In genomic region chr4:133631769-133632411, GRCm38 (mm10) we compare ENCODE assay signal across 8 mouse cellular contexts. TPM values are rescaled to one million over a fixed set of nuclear protein-coding genes. Genes with fewer than 3 reads are reported as not detected.
DNase-seq lines count a peak whose midpoint lies in the region; ATAC-seq and TF ChIP-seq lines count a peak whose summit lies in the region.

No protein-coding gene starts in this region.

- 29% methylated on average over 9 of the region's 9 CpGs for WGBS in liver, adult 2 months
- WGBS in intestine, embryonic 14.5 days: 49% methylated on average over 9 of the region's 9 CpGs
- 38% methylated on average over 9 of the region's 9 CpGs for WGBS in liver, postnatal 0 days (ENCODE audit: insufficient replicate concordance)
- 44% methylated on average over 9 of the region's 9 CpGs for WGBS in stomach, embryonic 14.5 days

- no peak for TF ChIP-seq CTCF in liver, adult 2 months (IDR thresholded peaks at IDR 0.05; ENCODE audit: low read depth, low read length)
- no peak for TF ChIP-seq CTCF in liver, postnatal 0 days (IDR thresholded peaks at IDR 0.05; ENCODE audit: low read depth)

- DNase-seq in liver, adult 2 months (ENCODE audit: extremely low read depth, low read depth, low spot score): peak; percentile 24
- no peak for DNase-seq in liver
- no peak for DNase-seq in intestine, embryonic 14.5 days (ENCODE audit: low spot score)
- DNase-seq in liver, postnatal 0 days: no peak
- DNase-seq in adrenal gland, postnatal 36 days: no peak
- DNase-seq in urinary bladder, postnatal 4 days (ENCODE audit: low spot score in 2 of 2): no peak

- H3K27ac ChIP-seq in liver, adult 2 months (replicated peaks; ENCODE audit: insufficient read depth, low read depth, low read length): peak overlapping the region; percentile 87
- 0 out of 2 replicates have a peak overlapping the region, but pooled peaks have one; percentile 54 for H3K27ac ChIP-seq in intestine, embryonic 14.5 days (ENCODE audit: low read depth)
- H3K27ac ChIP-seq in liver, postnatal 0 days (ENCODE audit: low read depth): peak overlapping the region; percentile 81; the same call in 1 of the 2 replicates
- H3K27ac ChIP-seq in stomach, embryonic 14.5 days (ENCODE audit: low read length): no peak overlapping the region

- H3K9me3 ChIP-seq in intestine, embryonic 14.5 days (ENCODE audit: control insufficient read depth, low read length): no peaks in the 10 kb centered on the region
- H3K9me3 ChIP-seq in liver, postnatal 0 days (ENCODE audit: low read length): no peaks in the 10 kb centered on the region
- H3K9me3 ChIP-seq in stomach, embryonic 14.5 days (ENCODE audit: control insufficient read depth, low read depth, low read length): no peaks in the 10 kb centered on the region

- no peaks in the 10 kb centered on the region for H3K36me3 ChIP-seq in liver, adult 2 months (ENCODE audit: control insufficient read depth, insufficient read depth, low read length)
- peaks cover 2% of the 10 kb centered on the region for H3K36me3 ChIP-seq in intestine, embryonic 14.5 days (ENCODE audit: control insufficient read depth, insufficient read depth, low read length)
- peaks cover 2% of the 10 kb centered on the region; the same call in 1 of the 2 replicates for H3K36me3 ChIP-seq in liver, postnatal 0 days (replicated peaks; ENCODE audit: insufficient read depth, low read length)
- peaks cover 2% of the 10 kb centered on the region; the same call in 1 of the 2 replicates for H3K36me3 ChIP-seq in stomach, embryonic 14.5 days (ENCODE audit: control insufficient read depth, insufficient read depth, low read length)

- H3K4me2 ChIP-seq in intestine, embryonic 14.5 days (ENCODE audit: low read length): peak overlapping the region; percentile 88
- H3K4me2 ChIP-seq in liver, postnatal 0 days (ENCODE audit: low read depth, low read length): peak overlapping the region; percentile 97
- H3K4me2 ChIP-seq in stomach, embryonic 14.5 days (replicated peaks; ENCODE audit: low read depth, low read length): peak overlapping the region; percentile 58

- TF ChIP-seq EP300 in liver, postnatal 0 days (IDR thresholded peaks at IDR 0.05; ENCODE audit: low read depth): no peak

- H3K4me3 ChIP-seq in liver, adult 2 months (ENCODE audit: insufficient read depth, low read depth, low read length): peak overlapping the region; percentile 72
- peak overlapping the region; percentile 74 for H3K4me3 ChIP-seq in intestine, embryonic 14.5 days (ENCODE audit: low read depth, low read length)
- peak overlapping the region; percentile 77 for H3K4me3 ChIP-seq in liver, postnatal 0 days (ENCODE audit: low read depth, low read length)
- H3K4me3 ChIP-seq in stomach, embryonic 14.5 days (ENCODE audit: low read depth, low read length): peak overlapping the region; percentile 73

- H3K27me3 ChIP-seq in liver, adult 2 months (ENCODE audit: control insufficient read depth, insufficient read depth, low read length): no peaks in the 10 kb centered on the region
- no peaks in the 10 kb centered on the region for H3K27me3 ChIP-seq in intestine, embryonic 14.5 days (replicated peaks; ENCODE audit: control insufficient read depth, insufficient read depth, low read length)
- H3K27me3 ChIP-seq in liver, postnatal 0 days (ENCODE audit: insufficient read depth, low read length): no peaks in the 10 kb centered on the region
- no peaks in the 10 kb centered on the region for H3K27me3 ChIP-seq in stomach, embryonic 14.5 days (ENCODE audit: control insufficient read depth, insufficient read depth, low read length)

- H3K9ac ChIP-seq in liver, adult 2 months (ENCODE audit: low read depth, low read length): peak overlapping the region; percentile 80
- H3K9ac ChIP-seq in intestine, embryonic 14.5 days (ENCODE audit: low read length): peak overlapping the region; percentile 88
- H3K9ac ChIP-seq in liver, postnatal 0 days (replicated peaks): peak overlapping the region; percentile 91
- H3K9ac ChIP-seq in stomach, embryonic 14.5 days (replicated peaks; ENCODE audit: low read depth, low read length): peak overlapping the region; percentile 90; the same call in 1 of the 2 replicates

- peak; percentile 4; the same call in 1 of the 2 replicates for ATAC-seq in erythroblast, adult 5-6 weeks (replicated peaks; ENCODE audit: low FRiP score, poor library complexity, severe bottlenecking)
- ATAC-seq in intestine, embryonic 14.5 days (replicated peaks; ENCODE audit: low FRiP score, low TSS enrichment, low read depth): 0 out of 2 replicates have a peak, but pooled peaks have one; percentile 3
- ATAC-seq in liver, postnatal 0 days: no peak
- no peak for ATAC-seq in stomach, embryonic 14.5 days (ENCODE audit: insufficient number of reproducible peaks, insufficient read depth, low FRiP score, low read depth)

- peaks cover 22% of the 10 kb centered on the region for H3K4me1 ChIP-seq in liver, adult 2 months (ENCODE audit: control insufficient read depth, insufficient read depth, low read length)
- peaks cover 9% of the 10 kb centered on the region for H3K4me1 ChIP-seq in intestine, embryonic 14.5 days (replicated peaks; ENCODE audit: control insufficient read depth, insufficient read depth, low read length)
- peaks cover 22% of the 10 kb centered on the region for H3K4me1 ChIP-seq in liver, postnatal 0 days (ENCODE audit: insufficient read depth)
- peaks cover 12% of the 10 kb centered on the region; the same call in 1 of the 2 replicates for H3K4me1 ChIP-seq in stomach, embryonic 14.5 days (ENCODE audit: control insufficient read depth, insufficient read depth, low read length)

- H3K79me2 ChIP-seq in liver, adult 2 months (ENCODE audit: control insufficient read depth, insufficient read depth, low read length): peaks cover 18% of the 10 kb centered on the region

- TF ChIP-seq POLR2A in liver, adult 2 months (IDR thresholded peaks at IDR 0.05; ENCODE audit: extremely low read depth, insufficient read depth, low read length): no peak

RNA-seq across cellular contexts. Expression of gene Zdhhc18, which starts 18.1 kb away (rescaled TPM):
- 8.9 and 15.5 TPM in 2 replicates for total RNA-seq in liver, adult 2 months (2014; rRNA removed)
- polyA plus RNA-seq in liver, adult 2 months (2012; rRNA removed): 18.5 and 21.3 TPM in 2 replicates
- 4.4 and 8.8 TPM in 2 replicates for total RNA-seq in erythroblast, adult 5-6 weeks (2015; ENCODE audit: low replicate concordance)
- total RNA-seq in erythroblast, adult 5-6 weeks (2017; ENCODE audit: low replicate concordance): 3.8 and 8.8 TPM in 2 replicates
- 1.9 and 2.2 TPM in 2 replicates for polyA plus RNA-seq in intestine, embryonic 14.5 days (2014; fragmentation: Nextera tagmentation; extraction: Ambion mirVana)
- 2.1 and 2.6 TPM in 2 replicates for polyA plus RNA-seq in liver, postnatal 0 days (2015; fragmentation: Nextera tagmentation; extraction: Ambion mirVana)
- 2.7 and 3.2 TPM in 2 replicates for polyA plus RNA-seq in stomach, embryonic 14.5 days (2014; fragmentation: Nextera tagmentation; extraction: Ambion mirVana)
- total RNA-seq in adrenal gland, postnatal 36 days (2021): 10 to 100 TPM; 15.2 to 24.9 TPM

RNA-seq across cellular contexts. Expression of gene Sfn, which starts 29.9 kb away (rescaled TPM):
- total RNA-seq in liver, adult 2 months (2014; rRNA removed): 0.55 and 0.81 TPM in 2 replicates
- polyA plus RNA-seq in liver, adult 2 months (2012; rRNA removed): 0.54 and 0.77 TPM in 2 replicates
- total RNA-seq in erythroblast, adult 5-6 weeks (2015; ENCODE audit: low replicate concordance): 0.84 TPM in 1 of 2 replicates, not detected in the other
- total RNA-seq in erythroblast, adult 5-6 weeks (2017; ENCODE audit: low replicate concordance): 0.28 and 1.5 TPM in 2 replicates
- 39.2 and 42.7 TPM in 2 replicates for polyA plus RNA-seq in intestine, embryonic 14.5 days (2014; fragmentation: Nextera tagmentation; extraction: Ambion mirVana)
- polyA plus RNA-seq in liver, postnatal 0 days (2015; fragmentation: Nextera tagmentation; extraction: Ambion mirVana): 0.40 and 0.59 TPM in 2 replicates
- polyA plus RNA-seq in stomach, embryonic 14.5 days (2014; fragmentation: Nextera tagmentation; extraction: Ambion mirVana): 158 and 163 TPM in 2 replicates
- 1 to 10 TPM; 1.2 to 1.4 TPM for total RNA-seq in adrenal gland, postnatal 36 days (2021)

RNA-seq across cellular contexts. Expression of gene Pigv, which starts 40.6 kb away (rescaled TPM):
- total RNA-seq in liver, adult 2 months (2014; rRNA removed): 5.9 and 6.4 TPM in 2 replicates
- polyA plus RNA-seq in liver, adult 2 months (2012; rRNA removed): 5.9 and 7.5 TPM in 2 replicates
- 0.84 and 8.1 TPM in 2 replicates for total RNA-seq in erythroblast, adult 5-6 weeks (2015; ENCODE audit: low replicate concordance)
- total RNA-seq in erythroblast, adult 5-6 weeks (2017; ENCODE audit: low replicate concordance): 1.1 and 1.7 TPM in 2 replicates
- 13.3 and 14.4 TPM in 2 replicates for polyA plus RNA-seq in intestine, embryonic 14.5 days (2014; fragmentation: Nextera tagmentation; extraction: Ambion mirVana)
- 5.2 and 5.9 TPM in 2 replicates for polyA plus RNA-seq in liver, postnatal 0 days (2015; fragmentation: Nextera tagmentation; extraction: Ambion mirVana)
- polyA plus RNA-seq in stomach, embryonic 14.5 days (2014; fragmentation: Nextera tagmentation; extraction: Ambion mirVana): 15.6 and 18.9 TPM in 2 replicates
- total RNA-seq in adrenal gland, postnatal 36 days (2021): 10 to 100 TPM; 17.7 to 20.8 TPM

RNA-seq across cellular contexts. Expression of gene Gpn2, which starts 47.7 kb away (rescaled TPM):
- 8.9 and 10.1 TPM in 2 replicates for total RNA-seq in liver, adult 2 months (2014; rRNA removed)
- 35.0 and 38.2 TPM in 2 replicates for polyA plus RNA-seq in liver, adult 2 months (2012; rRNA removed)
- 1.7 and 3.1 TPM in 2 replicates for total RNA-seq in erythroblast, adult 5-6 weeks (2015; ENCODE audit: low replicate concordance)
- total RNA-seq in erythroblast, adult 5-6 weeks (2017; ENCODE audit: low replicate concordance): 1.3 and 11.2 TPM in 2 replicates
- polyA plus RNA-seq in intestine, embryonic 14.5 days (2014; fragmentation: Nextera tagmentation; extraction: Ambion mirVana): 19.8 TPM in 2 replicates
- 10.2 and 10.9 TPM in 2 replicates for polyA plus RNA-seq in liver, postnatal 0 days (2015; fragmentation: Nextera tagmentation; extraction: Ambion mirVana)
- 17.7 and 18.9 TPM in 2 replicates for polyA plus RNA-seq in stomach, embryonic 14.5 days (2014; fragmentation: Nextera tagmentation; extraction: Ambion mirVana)
- total RNA-seq in adrenal gland, postnatal 36 days (2021): 10 to 100 TPM; 16.4 to 21.4 TPM

RNA-seq across cellular contexts. Expression of gene Gpatch3, which starts 57.3 kb away (rescaled TPM):
- 3.8 and 4.3 TPM in 2 replicates for total RNA-seq in liver, adult 2 months (2014; rRNA removed)
- 3.8 and 4.2 TPM in 2 replicates for polyA plus RNA-seq in liver, adult 2 months (2012; rRNA removed)
- 0.84 TPM in 1 of 2 replicates, not detected in the other for total RNA-seq in erythroblast, adult 5-6 weeks (2015; ENCODE audit: low replicate concordance)
- 9.7 and 26.5 TPM in 2 replicates for total RNA-seq in erythroblast, adult 5-6 weeks (2017; ENCODE audit: low replicate concordance)
- 6.9 and 7.5 TPM in 2 replicates for polyA plus RNA-seq in intestine, embryonic 14.5 days (2014; fragmentation: Nextera tagmentation; extraction: Ambion mirVana)
- 4.5 and 5.3 TPM in 2 replicates for polyA plus RNA-seq in liver, postnatal 0 days (2015; fragmentation: Nextera tagmentation; extraction: Ambion mirVana)
- polyA plus RNA-seq in stomach, embryonic 14.5 days (2014; fragmentation: Nextera tagmentation; extraction: Ambion mirVana): 5.5 TPM in 2 replicates
- 1 to 10 TPM; 4.8 to 5.7 TPM for total RNA-seq in adrenal gland, postnatal 36 days (2021)

Comparison
In these comparisons a context has a peak if more than half of its experiments do, and no peak if none do; other contexts are left out.
1. ATAC-seq: peak in erythroblast, adult 5-6 weeks (single experiment) and intestine, embryonic 14.5 days (single experiment); none in liver, postnatal 0 days (single experiment) and stomach, embryonic 14.5 days (single experiment).
2. RNA of gene Sfn, which starts 29.9 kb away (polyA plus RNA-seq): 158 to 163 TPM in stomach, embryonic 14.5 days and 39.2 to 42.7 TPM in intestine, embryonic 14.5 days; 0.54 to 0.77 TPM in liver, adult 2 months and 0.40 to 0.59 TPM in liver, postnatal 0 days; every median in the first group is over 10 times any median in the second.
3. Peak in every context shown above with its lines, with median percentiles within 50 percentile points of each other: H3K4me3 ChIP-seq, H3K9ac ChIP-seq and H3K4me2 ChIP-seq.